Mouse (Mus musculus): ENCODE measurements at regions not wholly inside any gene's neighbourhood (a gene's known extent, or its start where the extent isn't known, plus 50 kb on each side); places are given as distances from the start of the nearest gene placed in this dataset.

DNA sequence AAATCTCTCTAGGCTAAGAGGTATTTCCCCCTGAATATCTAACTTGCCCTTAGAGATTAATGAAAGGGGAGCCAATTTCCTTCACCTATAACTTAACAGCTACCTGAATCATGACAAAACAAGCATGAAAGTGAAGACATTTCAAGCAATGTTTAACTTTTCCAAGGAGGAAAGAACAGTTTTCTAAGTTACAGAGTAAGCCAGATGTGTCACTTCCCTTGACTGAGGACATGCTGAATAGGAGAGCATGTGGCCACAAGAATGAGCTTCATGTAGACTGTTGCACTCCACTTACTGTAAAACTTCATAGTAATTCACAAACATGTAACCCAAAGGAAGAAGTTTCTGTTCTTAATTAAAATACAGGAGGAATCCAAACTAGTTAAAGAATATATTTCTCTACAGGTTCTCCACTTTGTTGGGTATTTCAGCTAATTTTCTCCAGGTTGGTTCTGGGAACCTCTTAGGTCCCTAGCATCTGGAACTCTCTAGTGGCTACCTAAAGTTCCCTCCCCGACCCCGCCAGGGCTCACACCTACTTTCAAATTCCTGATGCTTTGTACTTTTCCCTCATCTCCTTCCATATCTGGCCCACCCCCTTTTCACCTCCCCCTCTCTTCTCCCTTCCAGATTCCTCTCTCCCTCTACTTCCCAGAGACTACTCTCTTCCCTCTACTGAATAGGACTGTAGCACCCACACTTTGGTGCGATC is 142.0 kb upstream of the Tyrp1 start:
- DNase-seq, result no peak

GRCm38 (mm10) chr4:80712698-80713097 is 121.2 kb upstream of the Tyrp1 start:
- no peak for DNase-seq

GRCm38 (mm10) chr4:80744975-80745734 is 88.8 kb upstream of the Tyrp1 start:
- peak in 1 of 2 experiments; percentile 6 for DNase-seq

DNA sequence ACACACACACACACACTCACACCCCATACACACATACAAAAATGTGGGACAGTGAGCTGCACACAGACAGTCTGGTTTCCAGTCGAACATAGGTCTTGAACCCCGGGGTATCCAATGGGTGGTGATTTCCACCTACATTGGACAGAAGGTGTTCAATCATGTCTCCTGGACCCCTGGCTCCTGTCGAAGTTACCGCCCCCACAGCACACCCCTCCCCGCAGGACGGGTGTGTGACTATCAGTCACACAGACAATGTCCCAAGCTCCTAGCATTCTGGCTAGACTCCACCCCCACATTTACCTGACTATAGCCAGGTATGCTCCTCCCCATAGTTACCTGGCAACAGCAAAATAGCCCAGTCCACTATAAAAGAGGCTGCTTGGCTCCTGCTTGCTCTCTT is 81.7 kb upstream of the Tyrp1 start:
- no peak for DNase-seq

DNA sequence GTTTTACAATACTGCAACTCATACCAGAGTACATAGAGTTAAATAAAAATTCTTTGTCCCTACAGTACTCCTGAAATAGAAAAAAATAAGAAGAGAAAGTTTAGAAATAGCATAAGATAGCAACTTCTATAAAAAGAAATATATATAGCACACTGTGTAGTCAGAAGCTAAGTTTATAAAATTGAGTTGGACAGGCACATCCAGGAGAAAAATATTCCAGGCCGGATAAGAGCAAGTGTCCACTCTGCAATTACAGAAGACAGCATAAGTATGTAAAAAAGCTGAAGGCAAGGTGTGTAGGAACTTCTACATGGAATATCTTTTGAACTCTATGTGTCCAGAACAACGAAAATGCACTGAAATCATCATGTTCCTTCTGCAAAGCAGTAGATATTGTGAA is 77.8 kb upstream of the Tyrp1 start:
- no peak for DNase-seq

DNA sequence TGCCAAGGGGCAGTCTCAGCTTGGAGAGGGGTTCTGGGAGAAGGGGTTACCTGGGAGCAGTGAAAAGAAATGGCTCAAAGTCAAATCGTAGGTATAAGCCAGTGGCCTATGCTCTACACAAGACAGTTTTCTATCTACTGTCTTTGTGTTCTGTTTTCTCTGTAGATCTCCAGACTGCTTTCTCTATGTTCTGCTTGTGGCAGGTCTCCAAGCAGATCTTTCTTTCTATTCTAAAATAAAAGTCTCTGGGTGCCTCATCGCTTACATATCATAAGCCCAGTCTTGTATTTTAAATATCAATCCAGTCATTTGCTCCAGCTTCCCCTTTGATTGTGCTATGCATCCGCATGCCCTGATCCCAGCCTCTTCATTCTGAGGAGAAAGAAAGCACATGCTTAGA is 69.9 kb upstream of the Tyrp1 start:
- DNase-seq, result no peak

- peak; percentile 25 to 66 for DNase-seq
These were observed 68.1 kb upstream of the Tyrp1 start for GRCm38 (mm10) chr4:80765781-80766180.

DNA sequence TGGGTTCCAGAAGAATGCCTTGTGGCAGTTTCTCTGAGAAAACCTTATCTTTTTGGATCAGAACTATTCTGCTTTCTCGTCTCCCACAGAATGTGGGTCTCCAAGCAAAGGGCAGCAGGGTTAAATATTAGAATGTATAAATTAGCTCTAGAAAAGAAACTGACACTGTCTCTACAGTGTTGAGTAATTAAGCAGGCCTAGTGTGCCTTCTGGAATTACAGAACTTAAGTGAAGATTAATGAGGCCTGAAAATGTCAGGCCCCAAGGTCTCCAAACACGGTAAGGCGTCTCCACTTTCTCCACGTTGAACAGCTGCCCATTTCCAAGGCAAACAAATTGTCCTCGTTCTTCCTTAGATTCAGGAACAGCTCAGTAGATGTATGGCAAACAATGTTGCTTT is 66.5 kb upstream of the Tyrp1 start:
- no peak for DNase-seq
